Mouse (Mus musculus) embryo, embryonic 10 days (tissue): Measurements from ENCODE around the gene Ms4a4c.
"Not testable (repeated sequence)": the region's sequence is repeated elsewhere in the genome, so short reads cannot be mapped to it uniquely, and the experiment has no call there.

Experiments used
- DNase-seq: peaks from one replicate; pipeline ENCODE4 v3.0.0-alpha.2; 2015; ENCODE audit warnings: low spot score

Gene Ms4a4c

GRCm38 (mm10) chr19:11464795-11465194, 60.2 kb downstream of the Ms4a4c start:
- not testable (repeated sequence) for DNase-seq

DNA sequence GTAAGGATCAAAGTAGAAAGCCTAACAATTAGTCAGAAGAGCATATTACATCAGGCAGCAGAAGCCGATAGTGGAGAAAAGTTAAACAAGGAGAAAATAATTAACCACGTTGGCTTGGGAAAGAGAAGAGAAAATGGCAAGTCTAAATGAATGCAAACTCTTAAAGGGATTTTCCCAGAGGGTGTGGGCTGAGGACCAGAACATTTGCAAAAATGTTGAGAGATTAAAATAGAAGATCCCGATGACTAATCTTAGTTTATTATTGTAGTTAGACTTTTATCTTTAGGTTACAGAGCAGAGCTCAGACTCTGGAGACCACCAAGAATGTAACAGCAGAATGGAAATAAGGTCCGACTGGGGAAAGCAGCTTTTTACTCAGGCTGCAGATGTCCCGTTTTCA, 61.9 kb downstream of the Ms4a4c start:
- DNase-seq = no peak

DNA sequence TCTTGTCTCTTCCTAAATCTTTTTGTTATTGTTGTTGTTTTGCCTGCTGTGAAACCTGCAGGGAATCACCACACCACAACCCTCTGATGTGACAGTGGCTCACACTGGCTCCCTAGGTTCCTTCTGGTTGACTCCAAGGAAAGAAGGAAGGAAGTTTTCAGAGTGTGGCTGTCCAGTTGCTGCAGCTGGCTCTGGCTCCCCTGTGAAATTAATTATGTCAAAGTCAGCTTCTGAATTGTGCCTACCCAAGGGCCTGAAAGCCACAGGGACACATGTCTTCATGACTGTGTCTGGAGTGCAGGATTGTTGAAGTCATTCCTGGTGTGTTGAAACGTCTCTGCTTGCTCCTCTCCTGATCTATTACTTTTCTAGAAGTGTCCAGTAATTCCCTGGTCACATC, 63.8 kb downstream of the Ms4a4c start:
- not testable (repeated sequence) for DNase-seq

DNA sequence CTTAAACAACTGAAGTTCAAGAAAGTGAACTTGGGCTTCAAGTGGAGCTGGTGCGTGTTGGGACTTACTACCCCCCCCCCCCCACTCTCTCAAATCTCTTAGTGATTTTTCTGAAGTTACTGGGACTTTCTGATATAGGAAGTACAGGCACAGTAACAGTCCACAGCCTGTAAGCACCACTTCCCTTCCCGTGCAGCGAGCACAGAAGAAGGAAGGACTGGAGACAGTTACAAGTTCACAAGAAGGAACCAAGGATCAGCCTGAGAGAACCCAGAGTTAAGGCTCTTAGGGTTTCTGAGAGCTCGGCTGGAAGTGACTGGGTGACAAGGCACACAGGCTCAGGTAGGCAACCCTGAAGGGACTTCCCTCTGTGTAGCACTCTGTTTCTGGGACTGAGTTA, 64.6 kb downstream of the Ms4a4c start, which contains the start of gene Ms4a6c:
TSS of gene Ms4a6c (plus strand) at position 152 of the 400 bp plus-strand sequence.
- DNase-seq = not testable (repeated sequence)
